In the genomic region with DNA sequence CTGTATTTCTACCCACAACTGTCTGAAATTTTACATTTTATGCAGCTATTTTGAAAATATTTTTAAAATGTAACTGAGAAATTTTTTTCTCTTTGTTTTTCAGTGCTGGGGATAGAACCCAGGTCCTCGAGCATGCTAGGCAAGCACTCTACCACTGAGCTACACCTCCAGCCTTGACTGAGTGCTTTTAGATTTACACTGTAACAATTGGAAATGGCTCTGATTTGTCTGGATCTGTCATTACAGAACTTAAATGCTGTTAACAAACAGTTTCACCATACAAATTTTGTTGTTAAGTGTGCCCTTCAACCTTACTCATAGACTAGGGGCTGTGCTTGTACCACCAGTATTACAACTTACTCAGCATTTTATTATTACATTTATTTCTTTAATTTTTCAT, we compare ENCODE assay signal across 30 mouse cellular contexts.
"Had no signal": no experiment of that assay in that cellular context is flagged by ENCODE, and none has a peak within 500 bp of the region (broad histone marks: within the 10 kb centered on the region; RNA-seq: fewer than 3 reads in every experiment).

No protein-coding gene starts in this region.

- H3K36me3 ChIP-seq: heart, embryonic 12.5 days; heart, embryonic 13.5 days; heart, embryonic 15.5 days; hindbrain, embryonic 10.5 days; hindbrain, embryonic 12.5 days; hindbrain, embryonic 13.5 days; hindbrain, embryonic 15.5 days; intestine, embryonic 15.5 days; kidney, embryonic 15.5 days had no signal

- H3K27me3 ChIP-seq: heart, embryonic 12.5 days; heart, embryonic 13.5 days; heart, embryonic 15.5 days; hindbrain, embryonic 12.5 days; hindbrain, embryonic 15.5 days; intestine, embryonic 15.5 days had no signal

- H3K27ac ChIP-seq: heart, embryonic 13.5 days; heart, embryonic 15.5 days; hindbrain, embryonic 10.5 days; hindbrain, embryonic 12.5 days; hindbrain, embryonic 13.5 days; hindbrain, embryonic 14.5 days; hindbrain, embryonic 15.5 days; hindbrain, postnatal 0 days; intestine, embryonic 15.5 days; kidney, embryonic 15.5 days; kidney, postnatal 0 days; layer of hippocampus, adult 2 months; left cerebral cortex, adult 2 months had no signal

- H3K4me3 ChIP-seq: heart, embryonic 12.5 days; heart, embryonic 13.5 days; heart, embryonic 15.5 days; hindbrain, embryonic 10.5 days; hindbrain, embryonic 12.5 days; hindbrain, embryonic 13.5 days; hindbrain, embryonic 15.5 days; intestine, embryonic 15.5 days; kidney, embryonic 15.5 days; layer of hippocampus, adult 2 months; left cerebral cortex, adult 2 months had no signal

- H3K9ac ChIP-seq: heart, embryonic 12.5 days; heart, embryonic 13.5 days; heart, embryonic 15.5 days; hindbrain, embryonic 12.5 days; hindbrain, embryonic 13.5 days; hindbrain, embryonic 14.5 days; hindbrain, embryonic 15.5 days; intestine, embryonic 15.5 days; kidney, embryonic 15.5 days had no signal

- H3K4me2 ChIP-seq: heart, embryonic 11.5 days; heart, embryonic 12.5 days; heart, embryonic 13.5 days; heart, embryonic 15.5 days; hindbrain, embryonic 12.5 days; hindbrain, embryonic 13.5 days; hindbrain, embryonic 14.5 days; hindbrain, embryonic 15.5 days; intestine, embryonic 15.5 days; kidney, embryonic 15.5 days had no signal

- DNase-seq: heart, postnatal 10 days; heart, postnatal 14 days; heart, postnatal 36 days; heart, postnatal 4 days; kidney, adult 11 months; kidney, adult 18-20 months; kidney, adult 2 months; kidney, adult 8-10 months; kidney, adult 9 months; kidney, postnatal 10 days; kidney, postnatal 14 days; kidney, postnatal 25 days; kidney, postnatal 36 days; kidney, postnatal 4 days; layer of hippocampus, adult 9-11 months had no signal

- H3K4me1 ChIP-seq: heart, embryonic 12.5 days; heart, embryonic 13.5 days; heart, embryonic 15.5 days; hindbrain, embryonic 10.5 days; hindbrain, embryonic 12.5 days; hindbrain, embryonic 13.5 days; hindbrain, embryonic 15.5 days; intestine, embryonic 15.5 days; kidney, embryonic 15.5 days had no signal

- H3K9me3 ChIP-seq: heart, embryonic 12.5 days; heart, embryonic 13.5 days; heart, embryonic 15.5 days; hindbrain, embryonic 10.5 days; hindbrain, embryonic 12.5 days; hindbrain, embryonic 13.5 days; hindbrain, embryonic 15.5 days; intestine, embryonic 15.5 days; kidney, embryonic 15.5 days had no signal
